Mouse (Mus musculus) urinary bladder, postnatal 4 days (tissue): ENCODE measurements around the gene Fgfr2.

ENCODE experiments used
- DNase-seq, 2 experiments: peaks; one replicate each; pipeline ENCODE4 v3.0.0; 2021 to 2022; ENCODE audit warnings: low spot score in 2 of 2

Gene Fgfr2

DNA sequence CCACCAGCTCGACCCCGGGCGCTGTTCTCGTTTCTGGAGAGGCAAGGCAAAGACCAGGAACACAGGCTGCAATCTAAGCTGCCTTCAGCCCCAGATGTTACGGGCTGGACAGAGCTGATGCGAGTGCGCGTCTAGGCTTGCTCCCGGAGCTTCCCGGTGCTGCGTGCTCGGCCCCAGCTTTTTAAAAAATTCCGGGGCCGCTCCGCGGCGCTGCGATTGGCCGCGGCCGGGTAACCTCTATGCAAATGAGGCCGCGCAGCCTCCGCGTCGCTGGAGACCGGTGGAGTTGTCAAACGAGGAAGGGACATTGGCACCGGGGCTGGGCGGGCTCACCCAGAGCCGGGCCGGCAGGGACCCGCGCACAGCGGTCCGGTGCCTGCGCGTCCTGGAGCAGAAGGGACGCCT is 1569.4 kb downstream of the Fgfr2 start:
- DNase-seq: no peak

DNA sequence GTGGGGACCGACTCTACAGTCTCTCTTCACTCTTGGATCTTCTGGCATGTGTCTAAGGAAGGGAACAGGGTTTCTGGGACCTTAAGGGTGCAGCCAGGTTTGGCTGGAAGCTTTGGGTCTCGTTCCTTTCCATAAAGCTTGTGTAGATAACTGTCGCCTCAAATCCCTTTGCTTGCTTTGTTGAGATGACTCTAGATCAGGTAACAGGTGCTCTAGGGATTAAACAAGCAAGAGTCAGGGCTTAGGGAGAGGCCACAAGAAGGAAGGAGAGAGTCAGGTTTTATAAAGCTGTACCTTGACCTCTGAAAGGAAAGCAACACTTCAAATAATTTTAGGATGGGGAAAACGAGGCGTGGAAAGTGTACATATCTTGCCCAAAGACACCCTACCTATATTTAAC is 1570.4 kb downstream of the Fgfr2 start:
- DNase-seq: no peak

DNA sequence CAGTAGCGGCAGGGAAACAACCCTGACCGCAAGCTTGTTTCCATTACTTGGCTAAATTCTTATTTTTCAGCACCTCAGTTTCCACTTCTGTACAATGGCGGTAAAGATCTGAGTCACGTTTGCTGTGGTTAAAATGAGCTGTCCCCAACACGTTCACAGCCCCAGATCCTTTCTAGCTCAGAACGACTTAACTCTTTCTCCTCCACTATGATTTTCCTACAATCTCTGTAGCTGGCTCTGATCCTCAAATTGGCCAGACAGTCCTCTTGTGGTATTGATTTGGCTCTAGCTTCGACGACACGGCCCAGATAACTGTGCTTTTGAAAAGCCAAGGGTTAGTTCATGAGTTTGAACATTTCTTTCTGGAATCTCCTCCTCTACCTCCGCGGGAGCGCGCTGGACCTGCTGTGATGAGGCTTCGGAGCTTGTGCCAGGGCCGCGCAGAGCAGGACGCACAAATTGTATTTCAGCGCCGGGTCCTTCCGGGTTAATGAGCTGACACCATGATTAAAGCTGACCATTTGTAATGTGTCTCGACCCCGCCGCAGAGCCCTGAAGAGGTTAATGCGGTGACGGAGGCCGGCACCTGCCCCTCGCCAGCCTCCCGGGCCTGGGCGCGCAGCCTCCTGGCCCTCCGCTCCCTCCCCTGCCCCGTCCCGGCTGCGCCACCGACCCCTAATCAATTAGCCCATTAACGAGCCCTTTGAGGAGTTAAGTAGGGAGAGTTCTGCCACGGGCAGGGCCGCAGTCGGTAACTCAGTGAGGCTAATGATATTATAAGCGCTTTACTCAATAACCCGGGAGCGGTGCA is 1571.0 kb downstream of the Fgfr2 start:
- no peak for DNase-seq

DNA sequence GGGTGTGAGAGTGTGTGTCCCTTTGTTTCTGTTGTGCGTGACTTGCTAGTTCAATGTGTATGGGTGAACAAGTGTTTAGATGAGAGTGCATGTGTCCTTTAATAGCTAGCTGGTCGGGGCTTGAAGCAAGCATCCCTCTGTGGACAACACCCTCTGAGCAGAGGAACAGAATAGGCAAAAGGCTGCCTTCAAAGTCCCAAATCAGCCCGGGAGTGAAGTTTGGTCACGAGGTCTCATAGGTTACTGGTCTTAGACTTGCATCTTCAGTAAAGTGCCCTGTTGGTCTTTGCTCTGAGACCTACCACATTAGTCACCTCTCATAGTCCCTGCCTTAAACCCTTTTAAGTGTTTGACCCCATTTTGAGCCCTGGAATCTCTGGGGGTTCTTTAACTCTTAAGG is 1571.7 kb downstream of the Fgfr2 start:
- no peak for DNase-seq

DNA sequence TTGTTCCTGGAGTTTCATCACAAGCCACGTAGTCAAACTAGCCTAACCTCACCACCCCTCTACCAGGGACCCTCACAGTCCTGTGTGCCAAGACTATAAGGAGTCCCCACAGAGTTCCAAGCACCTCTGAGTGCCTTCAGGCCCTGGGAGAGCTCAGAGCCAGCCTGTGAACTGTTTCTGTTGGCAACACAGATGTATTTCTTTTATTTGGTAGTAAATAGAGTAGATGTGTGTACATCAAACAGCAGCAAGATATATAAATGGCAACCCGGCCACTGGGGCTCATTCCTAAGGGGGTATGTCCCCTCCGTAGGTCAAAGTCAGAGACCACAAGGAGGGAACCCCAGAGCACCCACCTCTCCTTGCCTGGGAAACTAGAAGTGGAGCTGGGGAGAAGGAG is 1574.7 kb downstream of the Fgfr2 start, which contains the start of gene Hmx2:
Hmx2 (plus strand) TSS at position 301 of the 400 bp plus-strand sequence.
- no peak for DNase-seq

DNA sequence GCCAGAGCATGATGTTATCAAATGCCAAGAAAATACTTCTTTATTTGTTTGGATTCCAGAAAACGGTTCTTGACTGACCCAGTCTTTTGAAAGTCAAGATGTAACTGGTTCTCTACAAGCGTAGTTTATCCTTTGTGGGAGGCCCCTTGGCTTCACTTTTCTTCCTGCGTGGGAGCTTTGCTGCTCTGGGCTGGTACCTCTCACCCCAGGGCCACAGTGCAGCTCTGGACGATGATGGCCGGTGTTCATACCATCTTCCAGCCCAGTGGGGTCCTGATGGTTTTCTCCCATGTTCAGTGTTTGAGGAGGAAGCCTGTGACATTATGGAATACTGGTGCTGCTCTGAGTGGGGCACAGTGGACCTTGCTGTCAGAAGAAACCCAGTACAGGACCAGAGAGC is 1575.7 kb downstream of the Fgfr2 start:
- DNase-seq: no peak

DNA sequence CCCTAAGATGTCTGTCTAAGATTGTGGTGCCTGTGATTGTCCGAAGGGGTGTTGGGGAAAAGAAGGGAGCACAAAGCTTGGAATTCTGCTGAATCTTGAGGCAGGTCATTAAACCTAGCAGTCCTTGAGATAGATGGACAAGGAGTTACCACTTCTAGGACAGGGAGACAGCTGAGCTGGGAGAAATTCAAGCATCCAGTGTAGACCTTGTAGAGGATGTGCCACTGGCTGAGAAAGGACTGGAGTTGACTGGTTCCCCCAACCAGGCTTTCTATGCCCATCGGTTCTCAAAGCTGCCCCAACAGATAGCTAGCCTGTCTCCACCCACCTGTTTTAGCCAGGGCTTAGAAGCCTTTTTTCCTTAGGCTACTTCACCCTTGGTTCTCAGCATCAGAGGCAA is 1576.7 kb downstream of the Fgfr2 start:
- DNase-seq: no peak

DNA sequence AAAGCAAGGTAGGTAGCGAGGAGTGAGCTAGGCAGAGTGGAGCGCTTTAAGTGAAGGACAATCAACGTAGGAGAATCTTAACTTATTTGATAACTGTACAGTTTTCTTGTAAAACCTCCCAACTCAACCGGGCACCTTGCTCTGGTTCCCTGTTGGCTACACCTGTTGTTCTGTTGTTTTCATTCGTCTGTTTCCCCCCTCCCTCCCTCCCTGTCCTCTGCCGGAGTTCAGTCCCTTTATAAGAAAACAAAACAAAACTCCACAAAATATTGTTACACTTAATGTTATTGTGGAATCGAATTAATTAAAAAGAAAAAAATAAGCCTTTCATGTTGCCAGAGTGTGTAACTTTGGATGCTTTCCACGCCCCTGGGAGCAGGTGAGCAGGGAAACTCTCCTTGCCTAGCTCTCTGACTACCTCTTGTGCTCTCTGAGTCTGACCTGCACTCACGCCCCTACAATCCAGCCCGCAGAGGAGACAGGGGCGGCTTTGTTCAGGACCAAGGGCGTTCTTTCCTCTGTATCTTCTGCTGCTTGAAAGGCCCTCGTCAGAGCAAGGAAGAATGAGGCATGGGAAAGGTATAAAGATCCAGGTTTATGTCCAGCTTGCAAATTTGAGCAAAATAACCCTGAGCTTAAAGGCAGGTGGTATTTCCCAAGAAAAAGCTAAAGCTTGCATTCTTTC is 1577.3 kb downstream of the Fgfr2 start:
- no peak for DNase-seq

DNA sequence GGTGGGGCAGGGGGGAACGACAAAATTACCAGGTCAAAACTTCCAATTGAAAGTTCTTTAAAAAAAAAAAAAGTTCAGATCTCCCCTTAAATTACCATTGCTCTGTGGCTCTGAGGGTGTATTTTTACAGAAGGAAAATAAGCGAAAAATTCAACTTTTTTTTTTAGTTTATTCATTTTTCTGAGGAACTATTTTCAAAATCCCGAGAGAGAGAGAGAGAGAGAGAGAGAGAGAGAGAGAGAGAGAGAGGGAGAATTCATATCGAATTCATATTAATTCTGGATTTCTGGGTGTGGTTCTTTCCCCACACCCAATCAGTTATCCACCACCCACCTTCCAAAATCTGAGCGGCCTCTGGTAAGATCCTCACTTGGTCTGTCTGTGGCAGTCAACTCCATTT is 1578.3 kb downstream of the Fgfr2 start:
- no peak for DNase-seq

DNA sequence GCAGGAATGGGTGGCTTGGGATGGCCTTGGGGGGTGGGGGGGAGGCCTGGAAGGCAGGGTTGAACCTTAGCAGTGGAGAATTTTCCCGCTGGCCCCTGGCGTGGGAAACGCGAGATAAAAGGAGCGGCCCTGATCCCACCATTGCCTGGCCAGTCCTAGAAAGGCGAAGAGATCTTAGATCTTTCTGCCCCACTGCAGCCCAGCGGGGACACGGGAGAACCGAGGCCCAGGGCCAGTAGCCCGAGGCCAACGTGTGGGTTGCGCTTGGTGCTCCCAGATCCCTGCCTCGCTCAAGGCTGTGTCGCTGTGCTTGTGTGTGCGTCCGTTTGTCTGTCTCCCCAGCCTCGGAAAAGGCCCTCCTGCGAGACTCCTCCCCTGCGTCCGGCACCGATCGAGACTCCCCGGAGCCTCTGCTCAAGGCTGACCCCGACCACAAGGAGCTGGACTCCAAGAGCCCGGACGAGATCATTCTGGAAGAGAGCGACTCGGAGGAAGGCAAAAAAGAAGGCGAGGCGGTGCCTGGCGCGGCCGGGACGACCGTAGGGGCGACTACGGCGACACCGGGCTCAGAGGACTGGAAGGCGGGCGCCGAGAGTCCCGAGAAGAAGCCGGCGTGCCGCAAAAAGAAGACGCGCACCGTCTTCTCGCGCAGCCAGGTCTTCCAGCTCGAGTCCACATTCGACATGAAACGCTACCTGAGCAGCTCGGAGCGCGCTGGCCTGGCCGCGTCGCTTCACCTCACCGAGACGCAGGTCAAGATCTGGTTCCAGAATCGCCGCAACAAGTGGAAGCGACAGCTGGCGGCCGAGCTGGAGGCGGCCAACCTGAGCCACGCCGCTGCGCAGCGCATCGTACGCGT is 1579.3 kb downstream of the Fgfr2 start:
- no peak for DNase-seq

DNA sequence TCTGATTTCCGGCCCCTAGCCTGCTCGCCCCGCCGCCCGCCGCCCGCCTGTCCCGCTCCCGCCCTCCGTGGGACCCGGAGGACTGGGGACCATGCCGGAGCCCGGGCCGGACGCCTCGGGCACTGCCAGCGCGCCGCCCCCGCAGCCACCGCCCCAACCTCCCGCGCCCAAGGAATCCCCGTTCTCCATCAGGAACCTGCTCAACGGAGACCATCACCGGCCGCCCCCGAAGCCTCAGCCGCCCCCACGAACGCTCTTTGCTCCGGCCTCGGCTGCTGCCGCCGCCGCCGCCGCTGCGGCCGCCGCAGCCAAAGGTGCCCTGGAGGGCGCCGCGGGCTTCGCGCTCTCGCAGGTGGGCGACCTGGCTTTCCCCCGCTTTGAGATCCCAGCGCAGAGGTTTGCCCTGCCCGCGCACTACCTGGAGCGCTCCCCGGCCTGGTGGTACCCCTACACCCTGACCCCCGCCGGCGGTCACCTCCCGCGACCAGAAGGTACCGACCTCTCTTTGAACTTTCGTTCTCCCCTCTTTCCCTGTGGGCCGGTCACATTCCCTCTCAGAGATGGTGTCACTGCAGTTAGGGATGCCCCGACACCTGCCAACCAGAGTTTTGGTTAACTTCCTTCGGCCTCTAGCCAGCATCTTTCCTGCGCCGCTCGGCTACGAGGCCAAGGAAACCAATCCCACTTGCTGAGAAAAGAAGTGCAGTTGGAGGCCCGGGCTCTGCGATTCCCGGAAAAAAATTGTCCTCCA is 1580.1 kb downstream of the Fgfr2 start:
- no peak for DNase-seq

DNA sequence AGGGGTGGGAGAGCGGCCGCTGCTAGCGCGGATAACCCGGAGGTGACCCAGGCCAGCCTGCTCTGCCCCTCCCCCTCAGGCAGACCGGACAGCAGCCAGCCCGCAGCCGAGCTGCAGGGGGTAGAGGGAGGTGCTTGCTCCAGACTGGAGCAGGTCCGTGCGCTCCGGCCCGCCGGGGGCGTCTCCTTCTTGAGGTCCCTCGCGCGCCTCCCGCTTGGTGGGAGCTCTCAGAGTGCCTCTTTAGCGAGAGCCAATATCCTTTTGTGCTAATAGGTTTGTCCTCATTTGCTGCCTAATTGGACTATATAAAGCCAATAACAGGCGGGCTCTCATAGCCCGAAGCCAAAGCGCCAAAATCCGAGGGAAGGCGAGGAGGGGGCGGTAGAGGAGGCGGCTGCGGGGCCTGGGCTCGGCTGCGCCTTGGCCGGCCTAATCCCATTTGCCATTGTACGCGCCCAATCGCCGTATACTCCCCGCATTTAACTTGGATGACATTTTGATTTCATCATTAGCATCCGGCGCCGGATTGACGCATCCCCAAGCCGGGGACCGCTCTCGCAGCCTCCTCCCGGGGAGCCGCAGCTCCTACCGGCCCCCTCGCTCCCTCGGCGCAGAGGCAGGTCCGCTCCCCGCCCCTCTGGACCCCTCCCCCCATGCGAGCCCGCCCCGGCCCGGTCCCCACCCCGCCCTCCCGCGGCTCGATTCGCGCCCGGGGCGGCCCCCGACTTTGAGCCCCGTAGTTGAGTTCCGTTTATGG is 1580.9 kb downstream of the Fgfr2 start, which contains the start of gene Hmx3:
Hmx3 (plus strand) TSS at position 753 of the 757 bp plus-strand sequence.
- DNase-seq: no peak

DNA sequence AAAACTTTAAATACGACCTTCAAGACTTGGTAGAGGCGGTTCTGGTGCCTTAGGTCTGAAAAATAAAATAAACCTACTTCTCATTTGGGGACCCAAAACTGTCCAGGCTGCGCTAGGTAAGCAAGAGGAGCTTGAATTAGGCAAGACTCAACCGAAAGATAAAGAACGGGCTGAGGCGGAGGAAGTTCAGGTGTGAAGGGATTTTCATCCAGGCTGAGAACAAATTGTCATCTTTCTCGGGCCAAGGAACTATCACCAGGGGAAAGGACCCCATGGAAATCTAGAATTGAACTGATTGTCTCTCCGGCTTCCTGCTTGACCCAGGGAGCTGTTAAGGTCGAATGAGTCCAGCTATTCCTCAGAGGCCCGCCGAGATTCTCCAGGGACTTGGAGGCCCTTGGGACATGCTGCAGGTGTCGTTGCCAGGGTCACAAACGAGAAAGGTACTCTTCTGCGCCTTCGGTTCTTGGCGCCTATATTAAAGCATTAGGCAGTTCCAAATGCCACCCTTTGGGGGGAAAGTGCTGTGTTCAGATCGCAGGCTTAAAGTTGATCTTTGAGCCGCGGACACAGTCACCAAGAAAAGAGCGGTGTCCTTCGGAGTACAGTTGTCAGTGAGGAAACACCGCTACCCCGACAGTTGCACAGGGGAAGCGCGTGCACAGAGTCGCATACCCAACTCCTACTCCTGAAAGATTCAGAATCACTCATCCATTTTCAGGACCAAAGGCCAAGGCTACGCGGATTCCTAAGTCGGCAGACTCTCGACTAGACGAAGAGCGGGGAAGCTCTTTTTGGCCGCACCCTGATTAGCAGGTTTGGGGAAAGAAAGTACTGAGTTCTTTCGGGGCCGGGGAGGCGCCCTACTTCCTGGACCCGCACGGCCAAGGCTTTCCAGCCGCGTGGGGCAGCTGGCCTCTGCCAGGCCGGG is 1581.7 kb downstream of the Fgfr2 start:
- no peak for DNase-seq

DNA sequence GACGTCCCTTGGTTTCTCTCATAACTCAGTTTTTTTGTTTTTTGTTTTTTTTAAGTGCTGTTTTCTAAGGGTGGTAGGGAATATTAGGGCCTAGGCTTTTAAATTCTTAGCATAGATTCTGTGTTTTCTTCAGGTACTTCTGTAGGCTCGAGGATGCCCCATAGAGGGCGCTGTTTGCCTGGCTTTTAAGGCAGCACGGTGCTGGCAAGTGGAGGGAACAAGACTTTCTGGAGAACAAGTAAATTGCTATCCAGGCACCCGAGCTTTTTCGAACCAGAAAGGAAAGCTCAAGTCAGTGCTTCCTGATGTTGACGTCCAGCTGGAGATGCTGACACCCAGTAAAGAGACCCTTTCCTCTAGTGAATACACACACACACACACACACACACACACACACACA is 1583.2 kb downstream of the Fgfr2 start:
- DNase-seq: peak; percentile 74 to 91

DNA sequence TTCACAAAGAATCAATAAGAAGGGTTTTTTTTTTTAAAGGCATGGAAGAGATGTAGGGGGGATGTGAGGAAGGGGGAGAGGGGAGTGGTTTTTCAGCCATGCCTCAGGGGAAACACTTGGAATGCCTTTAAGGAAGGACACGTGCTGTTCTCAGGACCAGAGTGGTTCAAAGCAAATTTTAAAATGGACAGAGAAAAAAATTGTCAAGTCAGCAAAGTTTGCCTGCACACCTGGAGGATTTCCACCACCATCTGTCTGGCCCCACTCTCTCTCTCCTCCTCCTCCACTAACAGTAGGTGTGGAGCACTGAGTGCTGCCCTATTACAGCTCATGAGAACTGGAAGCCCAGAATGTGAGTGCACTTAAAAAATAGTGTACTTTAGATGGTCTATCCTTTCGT is 1619.4 kb downstream of the Fgfr2 start:
- DNase-seq: no peak

DNA sequence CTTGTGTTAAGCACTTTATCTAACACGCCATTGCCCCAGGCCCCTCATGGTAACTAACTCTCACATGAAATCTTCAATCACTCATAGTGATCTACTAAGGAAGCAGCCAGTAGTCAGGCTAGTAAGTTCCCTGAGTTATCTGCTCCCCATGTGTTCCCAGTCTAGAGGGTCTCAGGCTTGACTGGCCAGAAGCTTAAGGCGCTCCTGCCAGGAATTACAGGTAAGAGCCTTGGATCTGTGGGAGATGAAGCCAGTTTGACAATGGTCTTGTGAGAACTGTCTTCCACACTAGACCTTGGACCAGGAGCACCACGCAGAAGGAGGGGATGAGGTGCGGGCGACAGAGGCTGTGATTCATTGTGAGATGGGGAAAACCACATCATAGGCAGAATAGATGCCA is 1644.7 kb downstream of the Fgfr2 start:
- no peak for DNase-seq

DNA sequence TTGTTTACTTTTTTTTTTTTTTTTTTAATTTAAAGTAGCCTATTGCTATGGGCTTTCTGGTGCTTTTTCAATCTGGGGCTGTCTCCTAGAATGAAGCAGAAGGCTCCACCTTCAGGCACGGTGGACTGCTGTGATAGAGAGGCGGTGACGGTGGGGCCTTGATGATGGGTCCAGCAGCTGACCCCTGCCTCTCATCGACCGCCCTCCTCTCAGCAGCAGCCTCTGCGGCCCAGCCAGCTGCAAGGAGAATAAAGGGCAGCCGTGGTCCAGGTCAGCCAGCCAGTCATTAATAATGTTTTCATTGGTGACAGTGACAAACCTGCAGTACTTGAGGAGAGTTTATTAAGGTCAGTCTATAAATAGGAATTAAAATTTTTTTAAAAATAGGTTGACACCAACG is 1646.0 kb downstream of the Fgfr2 start:
- no peak for DNase-seq

DNA sequence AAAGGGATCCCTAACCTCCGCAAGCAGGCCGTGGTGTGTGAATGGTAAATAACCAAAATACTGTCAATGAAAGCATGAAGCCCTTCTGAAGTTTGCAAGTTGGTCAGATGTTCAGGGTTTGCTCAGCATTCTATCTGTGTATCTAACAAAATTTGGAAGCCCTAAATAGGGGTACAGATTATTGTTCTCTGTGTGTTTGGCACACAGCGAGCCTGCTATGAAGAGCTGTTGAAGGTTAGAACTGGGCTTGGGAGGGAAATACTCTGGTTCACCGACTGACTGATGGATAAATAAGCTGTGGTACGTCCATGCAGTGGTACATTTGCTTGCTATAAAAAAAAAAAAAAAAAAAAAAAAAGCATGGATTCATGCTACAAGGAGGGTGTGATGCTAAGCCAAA is 1651.6 kb downstream of the Fgfr2 start:
- DNase-seq: no peak

DNA sequence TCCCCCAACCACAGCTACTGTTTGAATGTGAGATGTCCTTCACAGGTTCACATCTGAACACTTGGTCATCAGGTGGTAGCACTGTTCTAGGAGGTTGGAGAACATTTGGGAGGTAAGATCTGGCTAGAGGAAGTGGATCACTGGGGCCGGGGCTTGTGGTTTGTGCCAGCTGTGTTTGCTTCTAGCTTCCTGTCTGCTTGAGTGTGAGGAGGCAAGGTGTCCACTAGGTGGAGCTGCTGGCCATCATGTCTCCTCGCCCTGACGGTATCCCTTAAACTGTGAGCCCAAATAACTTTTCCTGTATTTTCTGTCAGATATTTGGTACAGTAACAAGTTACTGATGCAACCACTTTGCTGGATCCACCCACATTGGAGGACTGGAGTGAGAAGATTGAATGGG is 1653.6 kb downstream of the Fgfr2 start:
- DNase-seq: peak in 1 of 2 experiments; percentile 55

DNA sequence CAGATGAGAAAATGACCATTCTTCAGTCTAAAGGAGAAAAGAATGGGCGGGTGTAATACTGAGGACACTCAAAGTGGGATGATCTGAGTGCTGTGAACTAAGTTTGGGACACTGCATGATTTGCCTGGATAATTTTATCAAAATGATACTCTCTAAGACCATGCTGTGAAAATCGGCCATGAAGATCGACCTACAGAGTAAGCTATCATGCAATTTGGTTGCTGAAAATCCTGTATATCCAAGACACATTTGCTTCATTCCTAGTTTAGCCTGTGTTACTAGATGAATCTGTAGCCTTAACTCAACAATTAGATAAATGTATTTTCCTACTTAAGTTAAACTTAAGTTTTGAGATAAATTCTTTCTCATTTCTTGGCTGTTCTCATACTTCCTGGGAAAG is 1655.8 kb downstream of the Fgfr2 start:
- DNase-seq: no peak
